Mouse (Mus musculus): ENCODE data around the gene Slc11a1. TPM values are rescaled to one million over a fixed set of nuclear protein-coding genes. Genes with fewer than 3 reads are reported as not detected.

Gene Slc11a1
- polyA plus RNA-seq, 1 experiment = 48.7 TPM

DNA sequence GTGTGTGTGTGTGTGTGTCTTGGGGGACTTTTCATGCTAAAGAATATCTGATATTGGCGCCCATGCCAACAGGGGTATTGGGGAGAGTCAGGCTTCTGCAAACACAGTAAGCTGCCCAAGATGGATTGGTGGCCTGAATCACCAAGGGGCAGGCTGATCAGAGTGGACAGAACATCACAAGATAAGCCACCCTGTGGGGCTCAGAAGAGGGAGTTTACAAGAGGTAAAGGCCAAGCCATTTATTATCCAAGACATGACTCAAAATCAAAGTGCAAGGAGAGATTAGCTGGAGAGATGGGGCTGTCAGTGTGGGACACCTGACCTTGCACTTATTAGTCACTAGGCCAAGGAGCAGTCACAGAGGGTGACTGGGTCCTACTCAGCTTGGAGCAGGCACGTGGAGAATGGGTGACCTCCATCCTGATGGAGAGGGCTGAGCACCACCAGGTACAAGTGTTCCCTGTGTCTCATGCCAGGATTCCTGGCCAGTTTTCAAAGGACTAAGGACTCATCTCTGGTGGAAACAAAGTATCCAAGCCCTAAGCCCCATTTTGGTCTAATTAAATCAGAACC is 36.8 kb downstream of the Slc11a1 start:
- H3K36me3 ChIP-seq (ENCODE audit: control insufficient read depth, insufficient read depth, low read length) = no peaks in the 10 kb centered on the region
- H3K4me3 ChIP-seq (ENCODE audit: control insufficient read depth, insufficient read depth, low read length) = no peak overlapping the region
- 84% methylated on average over 2 of the region's 2 CpGs for WGBS
- DNase-seq = no peak
- 0 out of 2 replicates have a peak, but pooled peaks cover 3% of the 10 kb centered on the region for H3K4me1 ChIP-seq (replicated peaks; ENCODE audit: control insufficient read depth, insufficient read depth, low read length)
- no peak for TF ChIP-seq CTCF (IDR thresholded peaks at IDR 0.05; ENCODE audit: borderline replicate concordance, control insufficient read depth, extremely low read depth, insufficient read depth, low read length, poor library complexity)
- no peak for TF ChIP-seq POLR2A (IDR thresholded peaks at IDR 0.05; ENCODE audit: control insufficient read depth, extremely low read depth, insufficient read depth, low read length, poor library complexity)
- no peaks in the 10 kb centered on the region for H3K27me3 ChIP-seq (ENCODE audit: control insufficient read depth, insufficient read depth, low read length)
- no peak overlapping the region for H3K27ac ChIP-seq (ENCODE audit: control insufficient read depth, insufficient read depth, low read length)

DNA sequence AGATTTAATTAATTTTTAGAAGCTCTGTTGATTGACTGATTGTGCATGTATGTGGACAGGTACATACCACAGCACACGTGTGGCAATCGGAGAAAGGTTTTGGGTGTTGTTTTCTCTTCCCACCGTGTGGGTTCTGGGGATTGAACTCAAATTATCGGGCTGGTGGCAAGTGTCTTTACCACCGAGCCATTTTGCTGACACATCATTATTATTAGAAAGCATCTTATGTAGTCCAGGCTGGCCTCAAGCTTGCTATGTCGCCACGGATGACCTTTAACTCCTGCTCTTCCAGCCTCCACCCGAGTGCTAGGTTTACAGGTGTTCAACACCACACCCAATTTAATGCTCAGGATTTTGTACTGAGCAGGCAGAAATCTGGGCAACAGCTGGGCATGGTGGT is 37.7 kb downstream of the Slc11a1 start:
- TF ChIP-seq POLR2A (IDR thresholded peaks at IDR 0.05; ENCODE audit: control insufficient read depth, extremely low read depth, insufficient read depth, low read length, poor library complexity) (no peak), CTCF (IDR thresholded peaks at IDR 0.05; ENCODE audit: borderline replicate concordance, control insufficient read depth, extremely low read depth, insufficient read depth, low read length, poor library complexity) (no peak)
- 0 out of 2 replicates have a peak, but pooled peaks cover 3% of the 10 kb centered on the region for H3K4me1 ChIP-seq (replicated peaks; ENCODE audit: control insufficient read depth, insufficient read depth, low read length)
- no peaks in the 10 kb centered on the region for H3K36me3 ChIP-seq (ENCODE audit: control insufficient read depth, insufficient read depth, low read length)
- 89% methylated on average over 8 of the region's 8 CpGs for WGBS
- DNase-seq = no peak
- no peak overlapping the region for H3K4me3 ChIP-seq (ENCODE audit: control insufficient read depth, insufficient read depth, low read length)
- H3K27me3 ChIP-seq (ENCODE audit: control insufficient read depth, insufficient read depth, low read length) = no peaks in the 10 kb centered on the region
- H3K27ac ChIP-seq (ENCODE audit: control insufficient read depth, insufficient read depth, low read length) = no peak overlapping the region

DNA sequence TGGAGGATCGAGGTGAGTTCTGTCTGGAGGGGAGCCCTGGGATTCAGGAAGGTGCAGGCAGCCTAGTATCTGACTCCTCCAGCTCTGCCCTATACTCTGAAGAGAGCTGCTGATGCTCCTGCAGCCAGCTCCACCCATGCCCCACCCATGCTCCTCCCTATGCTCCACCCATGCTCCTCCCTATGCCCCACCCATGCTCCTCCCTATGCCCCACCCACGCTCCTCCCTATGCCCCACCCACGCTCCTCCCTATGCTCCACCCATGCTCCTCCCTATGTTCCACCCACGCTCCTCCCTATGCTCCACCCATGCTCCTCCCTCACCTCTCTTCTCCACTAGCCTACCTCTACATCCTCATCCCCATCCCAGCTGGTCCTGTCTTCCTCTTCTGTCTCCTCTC is 40.1 kb downstream of the Slc11a1 start:
- 52% methylated on average over 4 of the region's 4 CpGs for WGBS
- H3K36me3 ChIP-seq (ENCODE audit: control insufficient read depth, insufficient read depth, low read length) = no peaks in the 10 kb centered on the region

DNA sequence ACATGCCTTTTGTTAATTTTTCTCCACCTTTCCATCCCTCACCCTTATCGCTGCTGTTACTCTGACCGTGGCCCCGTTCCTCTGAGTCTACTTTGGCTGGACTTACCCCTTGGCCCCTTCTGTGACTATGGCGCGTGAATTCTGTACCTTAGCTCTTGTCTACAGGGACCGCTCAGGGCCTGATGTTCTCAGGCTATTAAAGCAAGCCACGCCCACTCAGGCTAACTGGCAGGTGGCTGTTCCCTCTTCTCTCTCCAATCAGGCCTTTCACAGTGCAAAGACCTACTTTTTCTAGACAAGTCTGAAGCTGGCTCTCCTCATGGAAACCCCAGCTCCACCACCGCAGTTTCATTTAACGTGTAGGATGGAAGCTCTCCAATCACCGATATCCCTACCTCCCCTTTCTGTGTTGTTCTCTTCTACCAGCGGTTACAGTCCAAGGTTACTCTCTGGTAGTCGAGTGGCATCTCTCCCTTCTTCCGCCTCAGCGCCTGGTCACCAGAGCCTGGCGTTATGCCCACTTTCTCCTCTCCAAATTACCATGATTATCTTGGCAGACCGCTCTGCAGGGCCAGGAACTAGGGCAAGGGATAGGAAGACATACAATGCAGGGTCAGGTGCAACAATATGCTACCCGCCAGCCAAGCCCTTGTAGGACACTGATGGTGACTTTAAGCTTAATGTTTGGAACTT is 43.9 kb downstream of the Slc11a1 start:
- H3K4me3 ChIP-seq (ENCODE audit: control insufficient read depth, insufficient read depth, low read length) = no peak overlapping the region
- no peak overlapping the region for H3K27ac ChIP-seq (ENCODE audit: control insufficient read depth, insufficient read depth, low read length)
- H3K36me3 ChIP-seq (ENCODE audit: control insufficient read depth, insufficient read depth, low read length) = no peaks in the 10 kb centered on the region
- no peaks in the 10 kb centered on the region for H3K4me1 ChIP-seq (replicated peaks; ENCODE audit: control insufficient read depth, insufficient read depth, low read length)
- no peak for DNase-seq
- H3K27me3 ChIP-seq (ENCODE audit: control insufficient read depth, insufficient read depth, low read length) = no peaks in the 10 kb centered on the region
- TF ChIP-seq POLR2A (IDR thresholded peaks at IDR 0.05; ENCODE audit: control insufficient read depth, extremely low read depth, insufficient read depth, low read length, poor library complexity) = no peak
- TF ChIP-seq CTCF (IDR thresholded peaks at IDR 0.05; ENCODE audit: borderline replicate concordance, control insufficient read depth, extremely low read depth, insufficient read depth, low read length, poor library complexity) = no peak
- 93% methylated on average over 17 of the region's 17 CpGs for WGBS

More for the DNA sequence above, 40.1 kb downstream of the Slc11a1 start:
- Histone ChIP-seq H3K4me3 (ENCODE audit: control insufficient read depth, insufficient read depth, low read length) (no peak overlapping the region), H3K4me1 (replicated peaks; ENCODE audit: control insufficient read depth, insufficient read depth, low read length) (no peaks in the 10 kb centered on the region), H3K27me3 (ENCODE audit: control insufficient read depth, insufficient read depth, low read length) (no peaks in the 10 kb centered on the region), H3K27ac (ENCODE audit: control insufficient read depth, insufficient read depth, low read length) (no peak overlapping the region)
- TF ChIP-seq CTCF (IDR thresholded peaks at IDR 0.05; ENCODE audit: borderline replicate concordance, control insufficient read depth, extremely low read depth, insufficient read depth, low read length, poor library complexity) = no peak
- TF ChIP-seq POLR2A (IDR thresholded peaks at IDR 0.05; ENCODE audit: control insufficient read depth, extremely low read depth, insufficient read depth, low read length, poor library complexity) = no peak
- no peak for DNase-seq

DNA sequence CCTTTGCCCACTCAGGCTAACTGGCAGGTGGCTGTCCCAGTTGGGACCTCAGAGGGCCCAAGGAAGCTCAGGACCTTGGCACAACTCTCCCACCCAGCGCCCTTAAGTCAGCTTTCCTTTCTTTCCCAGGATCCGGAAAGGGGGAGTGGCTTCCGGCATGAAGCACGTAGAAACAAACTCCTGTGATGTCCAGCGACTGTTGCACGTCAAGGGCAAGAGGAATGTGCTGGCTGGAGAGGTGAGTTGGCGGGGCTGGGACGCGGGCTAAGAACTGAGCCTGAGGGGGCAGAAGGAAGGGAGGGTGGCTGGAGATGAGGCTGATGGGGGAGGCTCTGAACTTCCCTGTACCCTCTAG is 44.4 kb downstream of the Slc11a1 start:
- Histone ChIP-seq H3K4me3 (ENCODE audit: control insufficient read depth, insufficient read depth, low read length) (no peak overlapping the region), H3K4me1 (replicated peaks; ENCODE audit: control insufficient read depth, insufficient read depth, low read length) (no peaks in the 10 kb centered on the region), H3K27me3 (ENCODE audit: control insufficient read depth, insufficient read depth, low read length) (no peaks in the 10 kb centered on the region), H3K27ac (ENCODE audit: control insufficient read depth, insufficient read depth, low read length) (no peak overlapping the region), H3K36me3 (ENCODE audit: control insufficient read depth, insufficient read depth, low read length) (no peaks in the 10 kb centered on the region)
- DNase-seq = no peak
- no peak for TF ChIP-seq POLR2A (IDR thresholded peaks at IDR 0.05; ENCODE audit: control insufficient read depth, extremely low read depth, insufficient read depth, low read length, poor library complexity)
- no peak for TF ChIP-seq CTCF (IDR thresholded peaks at IDR 0.05; ENCODE audit: borderline replicate concordance, control insufficient read depth, extremely low read depth, insufficient read depth, low read length, poor library complexity)
- 94% methylated on average over 9 of the region's 9 CpGs for WGBS

DNA sequence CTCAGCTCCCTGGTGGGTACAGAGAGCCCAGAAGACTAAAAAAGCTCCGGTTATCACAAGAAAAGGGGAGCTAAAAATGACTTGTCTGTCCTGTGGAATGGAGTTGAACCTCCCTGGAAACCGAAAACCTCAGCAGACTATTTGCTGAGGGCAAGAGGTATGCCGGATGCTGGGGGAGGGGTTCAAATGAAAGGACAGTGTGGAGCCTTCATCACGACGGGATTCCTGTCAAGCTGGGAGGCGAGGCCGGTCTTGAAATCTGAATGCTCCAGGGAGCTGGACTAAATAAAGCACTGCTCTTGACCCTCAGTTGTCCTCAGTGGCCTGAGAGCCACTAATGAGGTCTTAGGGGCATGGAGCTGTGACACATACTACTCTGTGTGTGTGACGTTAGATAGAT is 48.2 kb downstream of the Slc11a1 start:
- TF ChIP-seq POLR2A (IDR thresholded peaks at IDR 0.05; ENCODE audit: control insufficient read depth, extremely low read depth, insufficient read depth, low read length, poor library complexity) (no peak), CTCF (IDR thresholded peaks at IDR 0.05; ENCODE audit: borderline replicate concordance, control insufficient read depth, extremely low read depth, insufficient read depth, low read length, poor library complexity) (no peak)
- Histone ChIP-seq H3K27me3 (ENCODE audit: control insufficient read depth, insufficient read depth, low read length) (no peaks in the 10 kb centered on the region), H3K4me3 (ENCODE audit: control insufficient read depth, insufficient read depth, low read length) (no peak overlapping the region), H3K27ac (ENCODE audit: control insufficient read depth, insufficient read depth, low read length) (no peak overlapping the region), H3K36me3 (ENCODE audit: control insufficient read depth, insufficient read depth, low read length) (no peaks in the 10 kb centered on the region), H3K4me1 (replicated peaks; ENCODE audit: control insufficient read depth, insufficient read depth, low read length) (no peaks in the 10 kb centered on the region; the same call in 1 of the 2 replicates)
- 94% methylated on average over 8 of the region's 8 CpGs for WGBS
- no peak for DNase-seq
